Mouse (Mus musculus): ENCODE measurements at regions not wholly inside any gene's neighbourhood (a gene's known extent, or its start where the extent isn't known, plus 50 kb on each side); places are given as distances from the start of the nearest gene placed in this dataset.

DNA sequence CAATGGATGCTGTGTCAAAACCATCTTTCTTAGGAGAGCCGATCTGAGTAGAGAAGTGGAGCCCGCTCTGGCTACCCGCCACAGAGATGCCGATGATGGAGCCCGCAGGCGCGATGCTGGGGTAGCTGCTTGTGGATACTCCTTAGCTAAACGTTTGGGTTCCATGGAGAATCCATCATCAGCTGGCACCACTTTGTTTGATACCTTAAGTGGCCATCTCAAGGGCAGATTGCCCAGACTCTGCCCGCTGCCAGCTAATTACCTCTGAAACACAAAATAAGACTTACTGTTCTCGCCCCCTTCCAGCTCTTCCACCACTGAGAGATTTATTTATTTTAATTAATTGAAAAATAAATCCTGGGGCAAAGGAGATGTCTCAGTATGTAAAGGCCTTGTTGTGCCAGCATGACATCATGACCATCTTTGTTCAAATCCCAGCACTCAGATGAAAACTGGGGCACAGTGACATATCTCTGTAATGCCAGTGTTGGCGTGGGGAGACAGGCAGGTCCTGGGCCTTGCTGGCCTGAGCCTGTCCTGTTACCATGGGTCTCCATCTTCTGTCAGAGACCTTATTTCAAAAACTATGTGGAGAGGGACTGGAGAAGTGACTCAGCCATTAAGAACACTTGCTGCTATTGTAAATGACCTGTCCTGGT, 132.1 kb upstream of the Fermt1 start:
- no peak for TF ChIP-seq CTCF (IDR thresholded peaks at IDR 0.05; ENCODE audit: control insufficient read depth, insufficient read depth, insufficient replicate concordance, low read depth, low read length)
- TF ChIP-seq POLR2A (IDR thresholded peaks at IDR 0.05; ENCODE audit: control insufficient read depth, low read depth, low read length) = no peak

Data from testis, adult 2 months (tissue).